Mouse (Mus musculus): ENCODE data around the gene Gp9.

DNA sequence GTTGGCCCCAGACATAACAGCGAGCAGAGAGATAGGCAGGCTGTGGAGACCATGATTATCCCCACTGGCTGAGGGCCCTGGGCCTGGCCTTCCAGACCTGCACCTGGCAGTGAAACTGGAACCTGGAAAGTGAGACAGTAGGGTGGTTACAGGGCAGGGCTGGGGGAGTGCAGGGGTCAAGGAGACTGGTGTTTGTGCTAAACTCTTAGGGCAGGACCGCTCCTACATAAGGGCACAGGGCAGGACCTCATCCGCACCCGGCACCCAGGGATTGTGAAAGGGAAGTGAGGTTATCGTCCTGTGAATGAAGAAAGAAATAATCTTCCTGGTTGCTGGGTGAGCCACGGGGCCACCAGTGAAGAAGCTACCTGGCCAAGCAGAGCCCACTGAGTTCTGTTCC, 11.9 kb downstream of the Gp9 start:
- TF ChIP-seq CTCF (IDR thresholded peaks at IDR 0.05; ENCODE audit: control insufficient read depth, insufficient read depth, low read length), result no peak
- no peak for TF ChIP-seq POLR2A (IDR thresholded peaks at IDR 0.05; ENCODE audit: borderline replicate concordance, control insufficient read depth, low read depth, low read length)
